ENCODE assay signal across 26 mouse cellular contexts in the genomic region with DNA sequence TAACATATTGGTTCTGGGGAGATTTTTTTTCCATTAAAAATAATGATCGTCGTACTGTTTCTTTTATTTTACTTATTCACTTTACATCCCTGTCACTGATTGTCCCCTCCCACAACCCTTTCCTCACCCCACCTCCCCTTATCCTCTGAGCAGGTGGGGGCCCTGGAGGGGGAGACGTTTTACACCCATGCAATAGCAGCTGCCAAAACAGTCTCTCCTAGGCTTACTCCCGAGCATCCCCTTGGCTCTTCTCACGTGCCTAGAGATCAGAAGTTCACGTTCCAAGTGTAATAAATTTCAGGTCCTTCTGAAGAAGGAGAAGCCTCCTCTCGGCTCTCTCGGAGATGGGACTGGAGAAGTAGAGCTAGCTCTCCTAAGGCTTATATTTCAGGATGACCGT. TPM values are rescaled to one million over a fixed set of nuclear protein-coding genes. Genes with fewer than 3 reads are reported as not detected.
DNase-seq lines count a peak whose midpoint lies in the region; ATAC-seq lines count a peak whose summit lies in the region.
"Had no signal": no experiment of that assay in that cellular context is flagged by ENCODE, and none has a peak within 500 bp of the region (broad histone marks: within the 10 kb centered on the region; RNA-seq: fewer than 3 reads in every experiment).

No protein-coding gene starts in this region.

- ATAC-seq in forebrain, embryonic 15.5 days (replicated peaks) = no peak
- ATAC-seq in kidney, embryonic 14.5 days (ENCODE audit: low FRiP score, low TSS enrichment) = peak; percentile 78
- peak; percentile 62 for ATAC-seq in kidney, embryonic 16.5 days (ENCODE audit: low FRiP score, low TSS enrichment)
- ATAC-seq in midbrain, embryonic 11.5 days (ENCODE audit: low FRiP score) = no peak
- no peak for ATAC-seq in midbrain, embryonic 15.5 days (replicated peaks)
- ATAC-seq: activated CD4-positive, CD25-positive, alpha-beta regulatory T cell, adult 4 months; CD4-positive, CD25-positive, alpha-beta regulatory T cell, adult 4 months; forebrain, embryonic 14.5 days; Patski had no signal

- peaks cover 5% of the 10 kb centered on the region for H3K4me1 ChIP-seq in forebrain, embryonic 10.5 days
- H3K4me1 ChIP-seq in forebrain, embryonic 15.5 days = no peaks in the 10 kb centered on the region
- H3K4me1 ChIP-seq in kidney, embryonic 14.5 days (ENCODE audit: control insufficient read depth, insufficient read depth, low read length) = no peaks in the 10 kb centered on the region
- 0 out of 2 replicates have a peak, but pooled peaks cover 12% of the 10 kb centered on the region for H3K4me1 ChIP-seq in kidney, embryonic 16.5 days (ENCODE audit: insufficient read depth, low read length)
- no peaks in the 10 kb centered on the region for H3K4me1 ChIP-seq in midbrain, embryonic 11.5 days (ENCODE audit: control insufficient read depth, insufficient read depth, low read length)
- H3K4me1 ChIP-seq in midbrain, embryonic 15.5 days = no peaks in the 10 kb centered on the region
- H3K4me1 ChIP-seq: embryonic facial prominence, embryonic 12.5 days; forebrain, embryonic 12.5 days had no signal

- H3K9ac ChIP-seq in forebrain, embryonic 15.5 days (replicated peaks) = no peak overlapping the region
- H3K9ac ChIP-seq in kidney, embryonic 14.5 days (ENCODE audit: low read depth, low read length) = no peak overlapping the region
- H3K9ac ChIP-seq in kidney, embryonic 16.5 days (replicated peaks; ENCODE audit: low read length) = no peak overlapping the region
- no peak overlapping the region for H3K9ac ChIP-seq in midbrain, embryonic 11.5 days (ENCODE audit: low read length)
- H3K9ac ChIP-seq in midbrain, embryonic 15.5 days = no peak overlapping the region
- H3K9ac ChIP-seq: embryonic facial prominence, embryonic 12.5 days; forebrain, embryonic 12.5 days had no signal

- H3K36me3 ChIP-seq in forebrain, embryonic 10.5 days (replicated peaks) = no peaks in the 10 kb centered on the region
- H3K36me3 ChIP-seq in forebrain, embryonic 15.5 days = no peaks in the 10 kb centered on the region
- H3K36me3 ChIP-seq in kidney, embryonic 14.5 days (ENCODE audit: control insufficient read depth, insufficient read depth, low read length) = no peaks in the 10 kb centered on the region
- H3K36me3 ChIP-seq in kidney, embryonic 16.5 days (ENCODE audit: insufficient read depth, low read length) = no peaks in the 10 kb centered on the region
- no peaks in the 10 kb centered on the region for H3K36me3 ChIP-seq in midbrain, embryonic 11.5 days (ENCODE audit: control insufficient read depth, insufficient read depth, low read length)
- H3K36me3 ChIP-seq in midbrain, embryonic 15.5 days (replicated peaks) = no peaks in the 10 kb centered on the region
- H3K36me3 ChIP-seq: embryonic facial prominence, embryonic 10.5 days; embryonic facial prominence, embryonic 12.5 days; forebrain, embryonic 12.5 days; G1E had no signal

- H3K27ac ChIP-seq in forebrain, embryonic 10.5 days = 0 out of 2 replicates have a peak overlapping the region, but pooled peaks have one; percentile 20
- no peak overlapping the region for H3K27ac ChIP-seq in forebrain, embryonic 15.5 days (replicated peaks)
- no peak overlapping the region for H3K27ac ChIP-seq in kidney, embryonic 14.5 days (ENCODE audit: low read depth, low read length)
- no peak overlapping the region for H3K27ac ChIP-seq in kidney, embryonic 16.5 days (ENCODE audit: low read length)
- no peak overlapping the region for H3K27ac ChIP-seq in midbrain, embryonic 11.5 days (ENCODE audit: low read depth, low read length)
- H3K27ac ChIP-seq in midbrain, embryonic 15.5 days = no peak overlapping the region
- H3K27ac ChIP-seq: embryonic facial prominence, embryonic 10.5 days; embryonic facial prominence, embryonic 12.5 days; forebrain, embryonic 12.5 days had no signal

- no peaks in the 10 kb centered on the region for H3K27me3 ChIP-seq in forebrain, embryonic 10.5 days (ENCODE audit: poor library complexity, severe bottlenecking)
- no peaks in the 10 kb centered on the region for H3K27me3 ChIP-seq in forebrain, embryonic 15.5 days
- no peaks in the 10 kb centered on the region for H3K27me3 ChIP-seq in kidney, embryonic 14.5 days (ENCODE audit: control insufficient read depth, insufficient read depth, low read length)
- H3K27me3 ChIP-seq in kidney, embryonic 16.5 days (ENCODE audit: insufficient read depth, low read length) = no peaks in the 10 kb centered on the region
- H3K27me3 ChIP-seq in midbrain, embryonic 11.5 days (ENCODE audit: control insufficient read depth, insufficient read depth, low read length) = no peaks in the 10 kb centered on the region
- H3K27me3 ChIP-seq in midbrain, embryonic 15.5 days (replicated peaks) = no peaks in the 10 kb centered on the region
- H3K27me3 ChIP-seq: CH12.LX; embryonic facial prominence, embryonic 12.5 days had no signal

- DNase-seq in forebrain, embryonic 10.5 days (ENCODE audit: extremely low spot score, low spot score) = no peak
- no peak for DNase-seq in kidney, adult 18-20 months
- no peak for DNase-seq in kidney, adult 9 months
- peak; percentile 51 for DNase-seq in midbrain, embryonic 11.5 days (ENCODE audit: low spot score, missing footprints)
- DNase-seq: adrenal gland, adult 8-10 months; adrenal gland, postnatal 14 days; adrenal gland, postnatal 36 days; B cell, adult 2 months; cerebellum, adult 11-12 months; cerebellum, adult 2 months; cerebellum, adult 9-10 months; cerebellum, postnatal 10 days; cerebellum, postnatal 25 days had no signal

- no peak overlapping the region for H3K4me3 ChIP-seq in forebrain, embryonic 10.5 days
- H3K4me3 ChIP-seq in forebrain, embryonic 15.5 days = no peak overlapping the region
- H3K4me3 ChIP-seq in kidney, embryonic 14.5 days (ENCODE audit: low read length) = no peak overlapping the region
- no peak overlapping the region for H3K4me3 ChIP-seq in kidney, embryonic 16.5 days (ENCODE audit: low read length)
- H3K4me3 ChIP-seq in midbrain, embryonic 11.5 days (ENCODE audit: low read depth, low read length) = no peak overlapping the region
- no peak overlapping the region for H3K4me3 ChIP-seq in midbrain, embryonic 15.5 days
- H3K4me3 ChIP-seq: embryonic facial prominence, embryonic 10.5 days; embryonic facial prominence, embryonic 12.5 days; forebrain, embryonic 12.5 days had no signal

- H3K9me3 ChIP-seq in forebrain, embryonic 10.5 days = no peaks in the 10 kb centered on the region
- H3K9me3 ChIP-seq in forebrain, embryonic 15.5 days = no peaks in the 10 kb centered on the region
- no peaks in the 10 kb centered on the region for H3K9me3 ChIP-seq in kidney, embryonic 14.5 days (ENCODE audit: control insufficient read depth, low read length)
- H3K9me3 ChIP-seq in kidney, embryonic 16.5 days (ENCODE audit: low read length) = no peaks in the 10 kb centered on the region
- no peaks in the 10 kb centered on the region for H3K9me3 ChIP-seq in midbrain, embryonic 11.5 days (ENCODE audit: control insufficient read depth, low read length)
- H3K9me3 ChIP-seq in midbrain, embryonic 15.5 days = no peaks in the 10 kb centered on the region
- H3K9me3 ChIP-seq: embryonic facial prominence, embryonic 10.5 days; embryonic facial prominence, embryonic 12.5 days; forebrain, embryonic 12.5 days had no signal

- no peak overlapping the region for H3K4me2 ChIP-seq in forebrain, embryonic 15.5 days (replicated peaks)
- no peak overlapping the region for H3K4me2 ChIP-seq in kidney, embryonic 14.5 days (replicated peaks; ENCODE audit: low read depth, low read length)
- no peak overlapping the region for H3K4me2 ChIP-seq in kidney, embryonic 16.5 days (replicated peaks; ENCODE audit: low read depth, low read length)
- H3K4me2 ChIP-seq in midbrain, embryonic 11.5 days = no peak overlapping the region
- H3K4me2 ChIP-seq in midbrain, embryonic 15.5 days = no peak overlapping the region
- H3K4me2 ChIP-seq: embryonic facial prominence, embryonic 12.5 days; forebrain, embryonic 12.5 days had no signal

- WGBS in forebrain, embryonic 10.5 days = 84% methylated on average over 9 of the region's 9 CpGs
- 75% methylated on average over 9 of the region's 9 CpGs for WGBS in forebrain, embryonic 15.5 days
- 19% methylated on average over 9 of the region's 9 CpGs for WGBS in kidney, embryonic 14.5 days
- WGBS in kidney, embryonic 16.5 days = 19% methylated on average over 9 of the region's 9 CpGs
- WGBS in midbrain, embryonic 11.5 days = 77% methylated on average over 9 of the region's 9 CpGs
- WGBS in midbrain, embryonic 15.5 days = 81% methylated on average over 9 of the region's 9 CpGs

RNA-seq across cellular contexts. Expression of a gene that starts 20.0 kb away (rescaled TPM):
- polyA plus RNA-seq in forebrain, embryonic 10.5 days (2016; fragmentation: Nextera tagmentation; extraction: Ambion mirVana) = 0.07 and 0.09 TPM in 2 replicates
- polyA plus RNA-seq in forebrain, embryonic 15.5 days (2015; fragmentation: Nextera tagmentation; extraction: Ambion mirVana) = 5.0 and 7.2 TPM in 2 replicates
- polyA plus RNA-seq in kidney, embryonic 14.5 days (2014; fragmentation: Nextera tagmentation; extraction: Ambion mirVana) = 0.76 and 0.96 TPM in 2 replicates
- polyA plus RNA-seq in kidney, embryonic 16.5 days (2015; fragmentation: Nextera tagmentation; extraction: Ambion mirVana) = 1.0 and 1.1 TPM in 2 replicates
- 0.22 and 0.30 TPM in 2 replicates for polyA plus RNA-seq in midbrain, embryonic 11.5 days (2014; fragmentation: Nextera tagmentation; extraction: Ambion mirVana)
- polyA plus RNA-seq in midbrain, embryonic 15.5 days (2015; fragmentation: Nextera tagmentation; extraction: Ambion mirVana) = 2.7 and 3.4 TPM in 2 replicates
- polyA plus RNA-seq: G1E had no signal

Comparison
In these comparisons a context has a peak if more than half of its experiments do, and no peak if none do; other contexts are left out.
1. ATAC-seq: peak in kidney, embryonic 14.5 days (single experiment) and kidney, embryonic 16.5 days (single experiment); none in forebrain, embryonic 15.5 days (single experiment), midbrain, embryonic 11.5 days (single experiment) and midbrain, embryonic 15.5 days (single experiment).